Mouse (Mus musculus): ENCODE results near the gene Slc36a4. TPM values are rescaled to one million over a fixed set of nuclear protein-coding genes. Genes with fewer than 3 reads are reported as not detected.

The Slc36a4 gene
- polyA plus RNA-seq, 1 experiment = 2.6 TPM

DNA sequence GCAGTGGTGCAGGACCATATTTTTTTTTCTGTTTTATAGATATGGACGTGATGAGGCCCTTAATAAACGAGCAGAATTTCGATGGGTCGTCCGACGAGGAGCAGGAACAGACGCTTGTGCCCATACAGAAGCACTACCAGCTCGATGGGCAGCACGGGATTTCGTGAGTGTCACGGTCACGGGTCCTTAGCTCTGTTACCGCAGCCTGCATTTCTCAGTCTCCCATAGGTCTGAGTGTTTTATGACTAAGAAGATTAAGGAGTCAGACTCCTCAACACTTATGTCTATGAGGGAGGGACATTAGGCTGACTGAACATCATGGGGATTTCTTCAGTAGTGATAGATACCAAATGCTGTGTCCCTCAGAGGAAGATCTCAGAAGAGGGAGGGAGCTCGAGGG, 10.1 kb downstream of the Slc36a4 start:
- Histone ChIP-seq H3K4me2 (ENCODE audit: low read depth) (no peak overlapping the region), H3K4me3 (no peak overlapping the region), H3K27me3 (ENCODE audit: control insufficient read depth, insufficient read depth, insufficient read length) (no peaks in the 10 kb centered on the region), H3K36me3 (ENCODE audit: control insufficient read depth, insufficient read depth) (peaks cover 4% of the 10 kb centered on the region), H3K79me2 (ENCODE audit: control insufficient read depth, insufficient read depth) (no peaks in the 10 kb centered on the region), H3ac (ENCODE audit: control insufficient read depth, insufficient read length) (no peak overlapping the region)
- TF ChIP-seq POLR2AphosphoS2 (IDR thresholded peaks at IDR 0.05; ENCODE audit: insufficient read length, low read depth) (no peak), POLR2A (IDR thresholded peaks at IDR 0.05; ENCODE audit: insufficient read length, low read depth) (no peak), REST (IDR thresholded peaks at IDR 0.05; ENCODE audit: insufficient read depth, insufficient read length) (no peak), TCF3 (IDR thresholded peaks at IDR 0.05; ENCODE audit: insufficient read length, low read depth) (no peak), TCF12 (IDR thresholded peaks at IDR 0.05; ENCODE audit: insufficient read depth, poor library complexity, severe bottlenecking) (no peak), MAX (IDR thresholded peaks at IDR 0.05; ENCODE audit: low read depth) (no peak), E2F4 (IDR thresholded peaks at IDR 0.05; ENCODE audit: insufficient read depth) (no peak), USF1 (IDR thresholded peaks at IDR 0.05; ENCODE audit: low read depth) (no peak), MYOG (IDR thresholded peaks at IDR 0.05; ENCODE audit: control insufficient read depth in 1 of 3, insufficient read depth in 1 of 3, insufficient read length in 2 of 3, low read depth in 2 of 3) (no peak), SRF (IDR thresholded peaks at IDR 0.05; ENCODE audit: control insufficient read depth, insufficient read length, low read depth) (no peak), CEBPB (IDR thresholded peaks at IDR 0.05; ENCODE audit: insufficient read depth, poor library complexity, severe bottlenecking) (no peak), MYOD1 (IDR thresholded peaks at IDR 0.05; ENCODE audit: control insufficient read depth in 1 of 3, insufficient read length in 2 of 3, low read depth in 2 of 3) (no peak)

GRCm38 (mm10) chr9:15720556-15720955, 11.0 kb downstream of the Slc36a4 start:
- TF ChIP-seq MAX (IDR thresholded peaks at IDR 0.05; ENCODE audit: low read depth) (no peak), REST (IDR thresholded peaks at IDR 0.05; ENCODE audit: insufficient read depth, insufficient read length) (no peak)
- H3ac ChIP-seq (ENCODE audit: control insufficient read depth, insufficient read length) = no peak overlapping the region
- no peaks in the 10 kb centered on the region for H3K27me3 ChIP-seq (ENCODE audit: control insufficient read depth, insufficient read depth, insufficient read length)
- no peak overlapping the region for H3K4me3 ChIP-seq
- H3K79me2 ChIP-seq (ENCODE audit: control insufficient read depth, insufficient read depth) = no peaks in the 10 kb centered on the region
- peaks cover 4% of the 10 kb centered on the region for H3K36me3 ChIP-seq (ENCODE audit: control insufficient read depth, insufficient read depth)
- H3K4me2 ChIP-seq (ENCODE audit: low read depth) = no peak overlapping the region

GRCm38 (mm10) chr9:15721226-15721833, 11.8 kb downstream of the Slc36a4 start:
- no peak overlapping the region for H3K4me3 ChIP-seq
- no peak for TF ChIP-seq MYOD1 (IDR thresholded peaks at IDR 0.05; ENCODE audit: control insufficient read depth in 1 of 3, insufficient read length in 2 of 3, low read depth in 2 of 3)
- TF ChIP-seq E2F4 (IDR thresholded peaks at IDR 0.05; ENCODE audit: insufficient read depth) = no peak
- TF ChIP-seq MYOG (IDR thresholded peaks at IDR 0.05; ENCODE audit: control insufficient read depth in 1 of 3, insufficient read depth in 1 of 3, insufficient read length in 2 of 3, low read depth in 2 of 3) = no peak
- TF ChIP-seq SRF (IDR thresholded peaks at IDR 0.05; ENCODE audit: control insufficient read depth, insufficient read length, low read depth) = no peak
- no peak for TF ChIP-seq TCF12 (IDR thresholded peaks at IDR 0.05; ENCODE audit: insufficient read depth, poor library complexity, severe bottlenecking)
- TF ChIP-seq CEBPB (IDR thresholded peaks at IDR 0.05; ENCODE audit: insufficient read depth, poor library complexity, severe bottlenecking) = no peak
- TF ChIP-seq POLR2AphosphoS2 (IDR thresholded peaks at IDR 0.05; ENCODE audit: insufficient read length, low read depth) = no peak
- no peak for TF ChIP-seq TCF3 (IDR thresholded peaks at IDR 0.05; ENCODE audit: insufficient read length, low read depth)
- TF ChIP-seq USF1 (IDR thresholded peaks at IDR 0.05; ENCODE audit: low read depth) = no peak
- no peak for TF ChIP-seq REST (IDR thresholded peaks at IDR 0.05; ENCODE audit: insufficient read depth, insufficient read length)
- TF ChIP-seq MAX (IDR thresholded peaks at IDR 0.05; ENCODE audit: low read depth) = no peak
- no peak for TF ChIP-seq POLR2A (IDR thresholded peaks at IDR 0.05; ENCODE audit: insufficient read length, low read depth)
- no peaks in the 10 kb centered on the region for H3K79me2 ChIP-seq (ENCODE audit: control insufficient read depth, insufficient read depth)
- H3K27me3 ChIP-seq (ENCODE audit: control insufficient read depth, insufficient read depth, insufficient read length) = no peaks in the 10 kb centered on the region
- no peak overlapping the region for H3ac ChIP-seq (ENCODE audit: control insufficient read depth, insufficient read length)
- H3K36me3 ChIP-seq (ENCODE audit: control insufficient read depth, insufficient read depth) = peaks cover 4% of the 10 kb centered on the region
- no peak overlapping the region for H3K4me2 ChIP-seq (ENCODE audit: low read depth)

GRCm38 (mm10) chr9:15722506-15722905, 13.0 kb downstream of the Slc36a4 start:
- Histone ChIP-seq H3K36me3 (ENCODE audit: control insufficient read depth, insufficient read depth) (peaks cover 10% of the 10 kb centered on the region), H3K4me2 (ENCODE audit: low read depth) (no peak overlapping the region)
- TF ChIP-seq SRF (IDR thresholded peaks at IDR 0.05; ENCODE audit: control insufficient read depth, insufficient read length, low read depth) (no peak), TCF12 (IDR thresholded peaks at IDR 0.05; ENCODE audit: insufficient read depth, poor library complexity, severe bottlenecking) (no peak), MYOG (IDR thresholded peaks at IDR 0.05; ENCODE audit: control insufficient read depth in 1 of 3, insufficient read depth in 1 of 3, insufficient read length in 2 of 3, low read depth in 2 of 3) (no peak), CEBPB (IDR thresholded peaks at IDR 0.05; ENCODE audit: insufficient read depth, poor library complexity, severe bottlenecking) (no peak), MAX (IDR thresholded peaks at IDR 0.05; ENCODE audit: low read depth) (no peak), POLR2A (IDR thresholded peaks at IDR 0.05; ENCODE audit: insufficient read length, low read depth) (no peak), MYOD1 (IDR thresholded peaks at IDR 0.05; ENCODE audit: control insufficient read depth in 1 of 3, insufficient read length in 2 of 3, low read depth in 2 of 3) (no peak), USF1 (IDR thresholded peaks at IDR 0.05; ENCODE audit: low read depth) (no peak), E2F4 (IDR thresholded peaks at IDR 0.05; ENCODE audit: insufficient read depth) (no peak), REST (IDR thresholded peaks at IDR 0.05; ENCODE audit: insufficient read depth, insufficient read length) (no peak), POLR2AphosphoS2 (IDR thresholded peaks at IDR 0.05; ENCODE audit: insufficient read length, low read depth) (no peak), TCF3 (IDR thresholded peaks at IDR 0.05; ENCODE audit: insufficient read length, low read depth) (no peak)

DNA sequence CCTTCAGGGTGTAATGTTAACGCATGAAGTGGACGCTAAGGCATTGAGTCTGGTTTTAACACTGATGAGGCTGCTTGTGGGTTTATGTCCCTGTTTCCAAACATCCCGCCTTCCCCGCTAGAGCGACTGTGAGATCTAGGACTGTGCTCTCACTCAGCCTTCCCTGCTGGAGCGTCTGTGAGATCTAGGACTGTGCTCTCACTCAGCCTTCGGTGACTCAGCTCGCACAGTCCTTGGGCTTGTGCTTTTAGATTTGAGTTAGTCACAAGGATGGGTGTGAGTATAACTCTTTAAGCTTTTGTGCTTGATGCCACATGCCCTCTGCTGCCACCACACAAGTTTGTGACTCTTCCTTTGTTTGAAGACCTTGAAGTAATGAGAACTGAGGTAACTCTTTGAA, 17.6 kb downstream of the Slc36a4 start:
- Histone ChIP-seq H3ac (ENCODE audit: control insufficient read depth, insufficient read length) (no peak overlapping the region), H3K4me3 (no peak overlapping the region), H3K36me3 (ENCODE audit: control insufficient read depth, insufficient read depth) (peaks cover 9% of the 10 kb centered on the region), H3K4me2 (ENCODE audit: low read depth) (no peak overlapping the region), H3K27me3 (ENCODE audit: control insufficient read depth, insufficient read depth, insufficient read length) (no peaks in the 10 kb centered on the region), H3K79me2 (ENCODE audit: control insufficient read depth, insufficient read depth) (no peaks in the 10 kb centered on the region)
- no peak for TF ChIP-seq TCF12 (IDR thresholded peaks at IDR 0.05; ENCODE audit: insufficient read depth, poor library complexity, severe bottlenecking)

More at GRCm38 (mm10) chr9:15722506-15722905, 13.0 kb downstream of the Slc36a4 start:
- no peaks in the 10 kb centered on the region for H3K27me3 ChIP-seq (ENCODE audit: control insufficient read depth, insufficient read depth, insufficient read length)
- no peaks in the 10 kb centered on the region for H3K79me2 ChIP-seq (ENCODE audit: control insufficient read depth, insufficient read depth)
- no peak overlapping the region for H3K4me3 ChIP-seq
- H3ac ChIP-seq (ENCODE audit: control insufficient read depth, insufficient read length) = no peak overlapping the region

Measured in myocyte (in vitro differentiated cells).